Mouse (Mus musculus): ENCODE results near the gene Dner. TPM values are rescaled to one million over a fixed set of nuclear protein-coding genes. Genes with fewer than 3 reads are reported as not detected.

The Dner gene
- polyA plus RNA-seq, 1 experiment from 2014 or later, result 200 TPM

- Histone ChIP-seq H3K4me1 (replicated peaks; ENCODE audit: control insufficient read depth, insufficient read depth, low read length) (peaks cover 3% of the 10 kb centered on the region; the same call in 1 of the 2 replicates), H3K4me2 (ENCODE audit: low read length) (peak overlapping the region; percentile 43), H3K36me3 (ENCODE audit: control insufficient read depth, insufficient read depth) (no peaks in the 10 kb centered on the region), H3K9ac (replicated peaks; ENCODE audit: low read depth, low read length) (peak overlapping the region; percentile 58), H3K27me3 (replicated peaks; ENCODE audit: control insufficient read depth, insufficient read depth, low read length) (no peaks in the 10 kb centered on the region), H3K9me3 (ENCODE audit: control insufficient read depth, low read length) (no peaks in the 10 kb centered on the region), H3K4me3 (replicated peaks; ENCODE audit: low read length) (peak overlapping the region; percentile 43), H3K27ac (ENCODE audit: low read length) (peak overlapping the region; percentile 88)
- peak; percentile 88 for ATAC-seq
- 9% methylated on average over 31 of the region's 31 CpGs for WGBS
Observed at GRCm38 (mm10) chr1:84709810-84710785, 14.1 kb upstream of the Dner start.

GRCm38 (mm10) chr1:84709406-84709805 lies 13.4 kb upstream of the Dner start:
- 31% methylated on average over 5 of the region's 5 CpGs for WGBS
- H3K27ac ChIP-seq (ENCODE audit: low read length), result no peak overlapping the region; the same call in none of the 2 replicates
- peak; percentile 59 for ATAC-seq
- no peaks in the 10 kb centered on the region for H3K27me3 ChIP-seq (replicated peaks; ENCODE audit: control insufficient read depth, insufficient read depth, low read length)
- peak overlapping the region; percentile 43 for H3K4me3 ChIP-seq (replicated peaks; ENCODE audit: low read length)
- no peaks in the 10 kb centered on the region for H3K9me3 ChIP-seq (ENCODE audit: control insufficient read depth, low read length)
- peak overlapping the region; percentile 58 for H3K9ac ChIP-seq (replicated peaks; ENCODE audit: low read depth, low read length)
- peaks cover 3% of the 10 kb centered on the region; the same call in 1 of the 2 replicates for H3K4me1 ChIP-seq (replicated peaks; ENCODE audit: control insufficient read depth, insufficient read depth, low read length)
- H3K4me2 ChIP-seq (ENCODE audit: low read length), result peak overlapping the region; percentile 43
- H3K36me3 ChIP-seq (ENCODE audit: control insufficient read depth, insufficient read depth), result no peaks in the 10 kb centered on the region

GRCm38 (mm10) chr1:84700254-84700653 lies 4.2 kb upstream of the Dner start:
- Histone ChIP-seq H3K4me3 (replicated peaks; ENCODE audit: low read length) (no peak overlapping the region), H3K4me2 (ENCODE audit: low read length) (no peak overlapping the region), H3K27ac (ENCODE audit: low read length) (no peak overlapping the region), H3K9me3 (ENCODE audit: control insufficient read depth, low read length) (no peaks in the 10 kb centered on the region), H3K27me3 (replicated peaks; ENCODE audit: control insufficient read depth, insufficient read depth, low read length) (no peaks in the 10 kb centered on the region), H3K36me3 (ENCODE audit: control insufficient read depth, insufficient read depth) (no peaks in the 10 kb centered on the region), H3K9ac (replicated peaks; ENCODE audit: low read depth, low read length) (no peak overlapping the region), H3K4me1 (replicated peaks; ENCODE audit: control insufficient read depth, insufficient read depth, low read length) (peaks cover 4% of the 10 kb centered on the region; the same call in 1 of the 2 replicates)
- no peak for ATAC-seq
- 98% methylated on average over 6 of the region's 6 CpGs for WGBS

DNA sequence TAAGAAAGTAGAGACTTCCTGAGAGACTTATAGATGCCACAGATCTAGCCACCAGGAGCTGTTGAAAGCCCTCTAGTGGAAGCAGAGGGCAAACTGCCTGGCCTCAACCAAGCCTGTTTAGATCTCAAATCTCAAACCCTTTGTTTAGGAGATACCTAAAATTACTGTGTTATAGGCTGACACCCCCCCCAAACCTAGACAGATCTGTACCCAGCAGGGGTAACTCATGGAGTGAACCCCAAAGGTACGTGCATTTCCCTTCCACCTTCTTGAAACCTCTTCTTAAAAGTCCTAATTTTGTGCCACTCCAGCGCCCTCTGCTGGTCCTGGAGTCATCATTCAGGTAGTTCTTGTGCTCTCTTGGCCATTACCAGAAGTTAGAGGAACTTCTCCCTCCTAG lies 1.1 kb upstream of the Dner start:
- no peak overlapping the region for H3K4me2 ChIP-seq (ENCODE audit: low read length)
- H3K9me3 ChIP-seq (ENCODE audit: control insufficient read depth, low read length), result no peaks in the 10 kb centered on the region
- no peak overlapping the region for H3K9ac ChIP-seq (replicated peaks; ENCODE audit: low read depth, low read length)
- WGBS, result 0% methylated on average over 2 of the region's 2 CpGs
- H3K4me3 ChIP-seq (replicated peaks; ENCODE audit: low read length), result no peak overlapping the region
- ATAC-seq, result peak; percentile 24; the same call in 1 of the 2 replicates
- no peaks in the 10 kb centered on the region for H3K27me3 ChIP-seq (replicated peaks; ENCODE audit: control insufficient read depth, insufficient read depth, low read length)
- no peaks in the 10 kb centered on the region for H3K36me3 ChIP-seq (ENCODE audit: control insufficient read depth, insufficient read depth)
- H3K4me1 ChIP-seq (replicated peaks; ENCODE audit: control insufficient read depth, insufficient read depth, low read length), result peaks cover 15% of the 10 kb centered on the region
- H3K27ac ChIP-seq (ENCODE audit: low read length), result no peak overlapping the region

DNA sequence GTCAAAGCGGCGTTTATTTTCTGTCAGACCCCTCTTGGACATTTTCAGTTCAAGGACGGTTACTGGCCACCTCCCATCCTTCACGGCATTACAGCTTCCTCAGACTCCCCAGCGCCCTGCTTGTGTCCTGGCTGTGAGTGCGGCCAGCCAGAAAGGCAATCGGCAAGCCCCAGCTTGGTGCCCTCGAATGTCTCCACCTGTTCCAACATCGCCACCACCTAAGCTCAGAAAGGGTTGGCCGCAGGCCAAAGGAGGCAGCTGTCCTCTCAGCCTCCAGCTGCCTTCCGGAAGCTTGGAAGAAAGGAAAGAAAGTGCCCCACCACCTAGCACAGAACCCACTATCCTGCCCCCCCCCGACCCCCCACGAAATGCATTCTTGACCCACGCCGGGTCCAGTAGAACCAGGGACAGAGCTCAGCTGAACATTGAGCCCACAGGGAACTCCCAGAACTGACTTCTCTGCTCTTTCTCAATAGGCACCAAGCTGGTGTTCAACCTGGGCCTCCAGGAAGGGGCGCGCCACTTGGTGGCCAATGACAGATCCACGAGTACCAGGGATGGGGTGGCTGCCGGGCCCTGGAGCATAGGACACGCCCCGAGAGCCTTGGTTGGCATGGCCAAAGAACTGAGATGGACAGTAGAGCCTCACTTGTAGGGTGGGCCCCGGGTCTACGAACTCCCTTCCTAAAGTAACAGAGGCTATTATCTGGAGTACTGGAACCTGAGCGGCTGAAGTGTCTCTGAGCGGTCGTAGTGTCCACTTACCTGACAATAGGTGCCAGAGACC lies 1.1 kb downstream of the Dner start:
- Histone ChIP-seq H3K36me3 (ENCODE audit: control insufficient read depth, insufficient read depth) (no peaks in the 10 kb centered on the region), H3K4me3 (replicated peaks; ENCODE audit: low read length) (peak overlapping the region; percentile 92), H3K4me1 (replicated peaks; ENCODE audit: control insufficient read depth, insufficient read depth, low read length) (peaks cover 17% of the 10 kb centered on the region), H3K27me3 (replicated peaks; ENCODE audit: control insufficient read depth, insufficient read depth, low read length) (no peaks in the 10 kb centered on the region), H3K4me2 (ENCODE audit: low read length) (peak overlapping the region; percentile 90), H3K9me3 (ENCODE audit: control insufficient read depth, low read length) (no peaks in the 10 kb centered on the region), H3K9ac (replicated peaks; ENCODE audit: low read depth, low read length) (peak overlapping the region; percentile 98), H3K27ac (ENCODE audit: low read length) (peak overlapping the region; percentile 90)
- 6% methylated on average over 26 of the region's 26 CpGs for WGBS
- peak; percentile 53 for ATAC-seq

GRCm38 (mm10) chr1:84677910-84678309 lies 18.1 kb downstream of the Dner start:
- Histone ChIP-seq H3K27me3 (replicated peaks; ENCODE audit: control insufficient read depth, insufficient read depth, low read length) (no peaks in the 10 kb centered on the region), H3K9me3 (ENCODE audit: control insufficient read depth, low read length) (no peaks in the 10 kb centered on the region), H3K4me3 (replicated peaks; ENCODE audit: low read length) (no peak overlapping the region), H3K4me1 (replicated peaks; ENCODE audit: control insufficient read depth, insufficient read depth, low read length) (no peaks in the 10 kb centered on the region), H3K9ac (replicated peaks; ENCODE audit: low read depth, low read length) (no peak overlapping the region), H3K4me2 (ENCODE audit: low read length) (no peak overlapping the region), H3K27ac (ENCODE audit: low read length) (no peak overlapping the region), H3K36me3 (ENCODE audit: control insufficient read depth, insufficient read depth) (no peaks in the 10 kb centered on the region)
- 61% methylated on average over 4 of the region's 4 CpGs for WGBS
- no peak for ATAC-seq

DNA sequence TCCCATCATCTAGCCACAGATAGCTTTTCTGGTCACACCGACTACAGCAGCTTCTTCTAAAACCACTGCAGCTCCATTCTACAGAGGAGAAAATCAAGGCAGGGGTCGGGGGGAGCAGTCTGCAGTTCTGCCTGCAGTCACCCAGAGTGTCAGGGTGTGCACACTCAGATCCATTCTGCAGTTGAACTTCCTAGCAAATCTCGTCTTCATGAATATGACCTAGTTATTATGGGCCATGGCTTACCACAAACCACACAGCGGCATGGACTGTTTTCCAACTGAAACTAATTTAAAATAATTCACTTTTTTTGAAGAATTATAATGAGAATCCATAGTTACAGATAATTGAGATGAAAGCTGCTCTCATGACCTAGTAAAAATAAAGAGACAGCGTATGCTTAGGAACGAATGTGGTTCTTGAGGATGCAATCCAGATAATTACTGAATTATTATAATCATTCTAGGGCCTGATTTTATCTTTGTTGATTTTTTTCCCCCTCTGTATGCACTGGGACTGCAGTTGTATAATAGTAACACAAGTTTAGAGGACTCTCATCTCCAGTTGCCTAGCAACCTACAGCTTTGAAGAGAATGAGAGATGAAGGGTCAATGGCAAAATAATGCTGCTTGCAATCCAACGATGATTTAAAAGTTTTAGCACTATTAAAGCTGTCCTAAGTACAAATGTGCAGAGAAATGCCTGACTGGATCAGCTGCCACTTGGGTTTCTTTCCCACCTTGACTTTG lies 27.7 kb downstream of the Dner start:
- ATAC-seq, result peak; percentile 39; the same call in 1 of the 2 replicates
- no peak overlapping the region for H3K27ac ChIP-seq (ENCODE audit: low read length)

DNA sequence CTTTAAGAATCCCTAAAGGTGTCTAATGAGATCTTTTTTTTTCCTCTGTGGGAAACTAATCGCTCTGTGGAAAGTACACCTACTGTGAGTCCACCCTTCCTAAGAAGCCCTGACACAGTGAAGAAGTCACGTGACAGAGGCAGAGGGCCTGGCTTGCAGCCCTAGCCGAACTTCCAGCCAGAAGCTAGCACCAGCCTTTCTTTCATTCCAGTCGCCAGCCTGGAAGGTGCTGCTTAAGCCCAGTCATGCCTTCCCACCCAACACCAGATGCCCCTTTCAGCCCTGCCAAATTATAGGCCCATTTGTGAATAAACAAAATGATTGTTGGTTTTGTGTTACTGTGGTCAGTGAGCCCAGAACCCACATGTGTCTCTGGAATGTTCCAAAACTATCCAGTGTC lies 28.4 kb downstream of the Dner start:
- Histone ChIP-seq H3K36me3 (ENCODE audit: control insufficient read depth, insufficient read depth) (no peaks in the 10 kb centered on the region), H3K4me3 (replicated peaks; ENCODE audit: low read length) (no peak overlapping the region), H3K27ac (ENCODE audit: low read length) (no peak overlapping the region), H3K9me3 (ENCODE audit: control insufficient read depth, low read length) (no peaks in the 10 kb centered on the region), H3K9ac (replicated peaks; ENCODE audit: low read depth, low read length) (no peak overlapping the region), H3K4me2 (ENCODE audit: low read length) (no peak overlapping the region), H3K4me1 (replicated peaks; ENCODE audit: control insufficient read depth, insufficient read depth, low read length) (0 out of 2 replicates have a peak, but pooled peaks cover 3% of the 10 kb centered on the region), H3K27me3 (replicated peaks; ENCODE audit: control insufficient read depth, insufficient read depth, low read length) (no peaks in the 10 kb centered on the region)
- 0 out of 2 replicates have a peak, but pooled peaks have one; percentile 11 for ATAC-seq
- WGBS, result 76% methylated on average over 4 of the region's 4 CpGs

More for the DNA sequence above, 27.7 kb downstream of the Dner start:
- Histone ChIP-seq H3K4me1 (replicated peaks; ENCODE audit: control insufficient read depth, insufficient read depth, low read length) (0 out of 2 replicates have a peak, but pooled peaks cover 3% of the 10 kb centered on the region), H3K27me3 (replicated peaks; ENCODE audit: control insufficient read depth, insufficient read depth, low read length) (no peaks in the 10 kb centered on the region), H3K36me3 (ENCODE audit: control insufficient read depth, insufficient read depth) (no peaks in the 10 kb centered on the region), H3K4me2 (ENCODE audit: low read length) (no peak overlapping the region), H3K9ac (replicated peaks; ENCODE audit: low read depth, low read length) (no peak overlapping the region), H3K4me3 (replicated peaks; ENCODE audit: low read length) (no peak overlapping the region), H3K9me3 (ENCODE audit: control insufficient read depth, low read length) (no peaks in the 10 kb centered on the region)
- 70% methylated on average over 7 of the region's 7 CpGs for WGBS
